Mouse (Mus musculus) gastrocnemius, adult 18-20 months (tissue): ENCODE results near the gene N4bp2. TPM values are rescaled to one million over a fixed set of nuclear protein-coding genes. Genes with fewer than 3 reads are reported as not detected.

Source experiments
- DNase-seq: peaks from one replicate; pipeline ENCODE4 v3.0.0; 2021; ENCODE audit warnings: low spot score
- total RNA-seq, 2 experiments: library from RNA; stranded (reverse); gene quantifications; 2 replicates each; pipeline ENCODE4 v1.2.3; 2021

Gene N4bp2
- total RNA-seq, 2 experiments from 2014 or later = 3.9 to 4.2 TPM

DNA sequence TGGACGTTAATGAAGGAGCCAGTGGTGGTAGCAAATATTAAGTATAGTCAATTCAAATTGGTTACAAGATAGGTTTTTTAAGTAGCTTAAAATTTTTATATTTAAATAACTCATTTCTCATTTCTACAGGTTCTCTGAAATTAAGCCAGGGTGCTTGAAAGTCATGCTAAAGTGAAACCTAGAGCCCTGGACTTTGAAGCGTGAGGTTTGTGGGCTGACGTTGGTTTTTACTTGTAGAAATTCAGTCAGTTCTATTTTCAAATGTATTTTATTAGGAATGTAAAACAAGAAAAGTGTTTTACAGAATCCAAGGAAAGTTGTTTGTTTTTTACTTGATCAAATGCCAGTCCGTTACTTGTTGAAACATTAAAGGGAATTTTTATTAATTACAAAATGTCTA, 63.2 kb downstream of the N4bp2 start:
- no peak for DNase-seq

GRCm38 (mm10) chr5:65827102-65827501, 63.8 kb downstream of the N4bp2 start:
- no peak for DNase-seq

- no peak for DNase-seq
These were observed 64.9 kb downstream of the N4bp2 start for GRCm38 (mm10) chr5:65828261-65828660.

- no peak for DNase-seq
These were observed 65.7 kb downstream of the N4bp2 start for GRCm38 (mm10) chr5:65829059-65829458.

- no peak for DNase-seq
These were observed 68.7 kb downstream of the N4bp2 start for GRCm38 (mm10) chr5:65831917-65832618.

DNA sequence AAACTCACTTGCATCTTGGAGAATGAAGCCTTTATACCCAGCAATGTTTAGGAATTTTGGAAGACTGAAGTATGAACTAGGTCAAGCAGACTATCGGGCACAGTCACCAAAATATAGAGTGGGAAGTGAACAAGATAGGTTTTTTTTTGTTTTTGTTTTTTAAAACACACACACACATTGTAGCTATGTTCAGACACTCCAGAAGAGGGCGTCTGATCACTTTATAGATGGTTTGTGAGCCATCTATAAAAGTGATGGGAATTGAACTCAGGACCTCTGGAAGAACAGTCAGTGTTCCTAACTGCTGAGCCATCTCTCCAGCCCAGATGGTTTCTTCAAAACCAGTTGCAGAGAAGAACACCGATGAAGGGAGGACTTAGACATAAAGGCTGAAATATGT, 69.8 kb downstream of the N4bp2 start:
- DNase-seq = no peak

- DNase-seq = no peak
These were observed 70.6 kb downstream of the N4bp2 start for GRCm38 (mm10) chr5:65833766-65834498.

GRCm38 (mm10) chr5:65838053-65838452, 74.7 kb downstream of the N4bp2 start:
- DNase-seq = no peak

DNA sequence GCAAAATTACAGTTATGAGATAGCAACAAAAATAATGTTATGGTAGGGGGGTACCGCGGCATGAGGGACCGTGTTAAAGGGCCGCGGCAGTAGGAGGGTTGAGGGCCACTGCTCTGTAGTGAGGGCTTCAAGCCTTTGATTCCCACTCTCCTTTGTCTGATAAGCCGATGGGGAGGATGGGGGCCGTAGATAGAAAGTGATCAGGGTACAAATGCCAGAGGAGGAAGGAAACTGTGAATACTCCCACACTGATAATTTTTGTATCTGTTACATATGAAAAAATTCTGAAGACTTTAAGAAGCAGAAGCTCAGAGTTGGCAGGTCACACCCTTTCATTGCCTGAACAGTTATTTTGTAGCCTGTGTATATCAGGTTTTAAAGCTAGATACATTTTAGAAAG, 79.6 kb downstream of the N4bp2 start:
- DNase-seq = no peak

GRCm38 (mm10) chr5:65846534-65846933, 83.2 kb downstream of the N4bp2 start:
- DNase-seq = no peak

GRCm38 (mm10) chr5:65846958-65847357, 83.6 kb downstream of the N4bp2 start:
- DNase-seq = no peak

DNA sequence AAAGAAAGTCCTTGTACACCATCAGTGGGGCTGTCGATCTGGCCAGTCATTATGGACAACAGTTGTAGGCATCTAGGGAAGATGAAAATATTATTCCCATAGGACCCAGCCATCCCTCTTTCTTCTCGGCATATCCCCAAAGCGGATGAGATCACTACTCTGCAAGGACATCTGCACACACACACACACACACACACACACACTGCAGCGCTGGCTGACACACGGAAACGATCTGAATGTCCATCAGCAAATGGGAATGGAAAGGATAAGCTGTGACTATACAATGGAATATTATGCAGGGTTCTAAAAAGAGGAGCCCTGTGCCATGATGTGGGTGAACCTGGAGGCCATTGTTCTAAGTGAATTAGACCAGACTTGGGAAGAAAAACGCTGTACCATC, 84.3 kb downstream of the N4bp2 start:
- no peak for DNase-seq

GRCm38 (mm10) chr5:65850765-65851164, 87.4 kb downstream of the N4bp2 start:
- DNase-seq = no peak

DNA sequence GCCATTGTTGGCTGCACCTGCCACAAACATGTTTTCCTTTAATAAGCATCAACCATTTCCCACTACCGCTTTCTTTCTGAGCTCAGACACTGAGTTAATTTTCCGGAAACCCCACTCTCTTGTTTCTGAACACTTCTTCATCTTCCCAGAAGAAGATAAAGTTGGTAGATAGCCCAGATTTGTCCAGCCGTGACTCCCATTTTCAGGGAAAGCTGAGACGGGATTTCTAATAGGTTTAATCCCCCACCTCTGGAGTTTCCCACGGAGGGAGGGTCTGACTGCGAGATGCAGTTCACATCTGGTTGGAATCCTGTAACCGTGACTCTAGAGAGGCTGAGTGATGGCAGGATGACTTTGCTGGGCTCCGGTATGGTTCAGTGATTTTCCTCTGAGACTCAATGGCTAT, 91.5 kb downstream of the N4bp2 start:
- DNase-seq = no peak

DNA sequence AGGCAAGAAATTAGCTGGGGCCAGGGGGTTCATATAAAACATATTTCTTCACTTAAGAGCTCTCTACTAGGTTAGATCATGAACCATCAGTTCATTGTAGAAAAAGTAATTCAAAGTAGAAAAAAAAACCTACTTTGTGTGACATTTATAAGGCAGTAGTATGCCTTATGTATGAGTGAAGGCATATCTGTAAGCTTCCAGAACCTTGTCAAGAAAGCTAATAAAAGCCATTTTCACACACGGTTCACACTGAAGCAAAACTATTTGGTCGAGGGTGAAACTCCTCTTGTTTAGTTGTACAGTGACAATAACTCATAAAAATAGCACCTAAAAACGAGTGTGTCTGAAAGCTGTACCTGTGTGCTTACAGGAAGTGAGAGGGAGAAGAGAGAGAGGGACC, 92.2 kb downstream of the N4bp2 start:
- DNase-seq = no peak

DNA sequence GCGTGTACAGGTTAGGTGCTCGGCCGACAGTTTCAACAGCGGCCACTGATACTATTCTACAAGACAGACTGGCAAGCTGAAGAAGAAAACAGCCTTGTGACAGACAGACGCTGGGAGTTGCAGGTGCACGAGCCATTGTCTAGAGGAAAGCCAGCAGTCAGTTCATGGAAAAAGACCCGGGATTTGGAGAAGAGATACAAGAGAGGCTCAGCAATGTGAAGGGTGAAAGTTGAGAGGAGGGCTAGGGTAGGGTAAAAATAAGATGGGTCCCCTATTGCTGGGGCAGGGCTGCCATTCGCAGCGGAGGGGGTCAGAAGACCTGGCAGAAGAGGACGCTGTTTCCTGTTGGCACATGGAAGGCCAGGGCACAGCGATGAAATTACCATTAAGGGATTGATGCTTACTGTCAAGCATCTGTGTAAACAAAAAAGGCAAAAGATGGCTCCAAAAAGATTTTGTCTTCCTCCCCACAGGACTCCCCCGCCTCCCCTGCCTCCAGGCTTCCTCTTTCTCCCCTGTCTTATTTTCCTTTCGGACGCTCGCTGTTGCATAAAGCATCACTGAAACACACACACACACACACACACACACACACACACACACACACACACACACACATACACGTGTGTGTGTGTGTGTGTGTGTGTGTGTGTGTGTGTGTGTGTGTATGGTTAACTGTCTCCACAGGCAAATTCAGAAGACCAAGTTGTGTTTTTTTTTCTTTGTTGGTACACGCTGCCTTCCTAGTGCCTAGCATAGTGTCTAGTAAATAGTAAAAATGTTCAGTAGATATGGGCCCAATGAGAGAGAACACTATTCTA, 93.5 kb downstream of the N4bp2 start:
- no peak for DNase-seq

- DNase-seq = no peak
These were observed 94.6 kb downstream of the N4bp2 start for GRCm38 (mm10) chr5:65857935-65858334.

GRCm38 (mm10) chr5:65858355-65858754, 95.0 kb downstream of the N4bp2 start:
- no peak for DNase-seq

DNA sequence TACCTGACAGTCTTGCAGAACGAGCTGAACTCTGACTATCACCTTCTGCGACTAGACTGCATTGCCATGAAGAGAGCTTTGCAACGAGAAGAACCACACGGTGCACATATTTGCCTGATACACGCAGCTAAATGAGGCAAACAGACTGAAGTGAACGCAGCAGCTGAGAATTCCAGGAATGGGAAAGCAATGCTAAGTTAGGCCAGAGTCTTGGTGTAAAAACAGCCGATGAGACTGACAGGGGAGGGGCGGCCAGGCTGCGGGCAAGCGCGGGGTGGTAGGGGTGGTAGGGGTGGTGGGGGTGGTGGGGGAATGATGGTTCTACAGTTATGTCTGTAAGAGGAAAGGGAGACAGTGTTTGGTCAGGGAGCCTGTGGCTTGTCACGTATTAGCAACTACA, 95.6 kb downstream of the N4bp2 start:
- DNase-seq = no peak

- DNase-seq = no peak
These were observed 96.1 kb downstream of the N4bp2 start for GRCm38 (mm10) chr5:65859396-65859795.

GRCm38 (mm10) chr5:65860281-65861000, 97.1 kb downstream of the N4bp2 start:
- DNase-seq = no peak
